Mouse (Mus musculus) intestine, embryonic 16.5 days (tissue): Measurements from ENCODE around the gene Zfhx3. TPM values are rescaled to one million over a fixed set of nuclear protein-coding genes. Genes with fewer than 3 reads are reported as not detected.

Experiments
- ATAC-seq: fragments of 200-750 bp; cut with Nextera tagmentation; 2 replicates; pipeline ENCODE4 v1.8.0; 2017; ENCODE audit warnings: moderate TSS enrichment, moderate library complexity
- H3K27ac ChIP-seq: fragments of 300-500 bp; sonication (generic); 2 replicates; pipeline ENCODE4 v1.5.1; 2014; ENCODE audit warnings: mild to moderate bottlenecking, low read length
- H3K27me3 ChIP-seq: fragments of 300-500 bp; sonication (generic); replicated peaks from 2 replicates; pipeline ENCODE4 v1.6.1; 2014; ENCODE audit warnings: low read length, control low read depth, mixed read lengths; ENCODE audit not compliant: control insufficient read depth, insufficient read depth
- H3K36me3 ChIP-seq: fragments of 300-500 bp; sonication (generic); 2 replicates; pipeline ENCODE4 v1.6.1; 2014; ENCODE audit warnings: low read length, control low read depth; ENCODE audit not compliant: control insufficient read depth, insufficient read depth
- H3K4me1 ChIP-seq: fragments of 300-500 bp; sonication (generic); 2 replicates; pipeline ENCODE4 v1.6.1; 2014; ENCODE audit warnings: low read length, control low read depth, mixed read lengths; ENCODE audit not compliant: control insufficient read depth, insufficient read depth
- H3K4me2 ChIP-seq: fragments of 300-500 bp; sonication (generic); 2 replicates; pipeline ENCODE4 v1.6.1; 2014; ENCODE audit warnings: low read depth, low read length, control low read depth
- H3K4me3 ChIP-seq: fragments of 300-500 bp; sonication (generic); 2 replicates; pipeline ENCODE4 v1.5.1; 2014; ENCODE audit warnings: mild to moderate bottlenecking, low read length
- H3K9ac ChIP-seq: fragments of 300-500 bp; sonication (generic); 2 replicates; pipeline ENCODE4 v1.6.1; 2014; ENCODE audit warnings: low read depth, low read length
- H3K9me3 ChIP-seq: fragments of 300-500 bp; sonication (generic); 2 replicates; pipeline ENCODE4 v1.6.1; 2016; ENCODE audit warnings: low read length, control low read depth; ENCODE audit not compliant: control insufficient read depth
- WGBS: fragments of 180-500 bp; shearing (Covaris S2); extraction: QIAGEN DNeasy Blood & Tissue Kit; methylation state at CpG from one replicate; pipeline ENCODE4 v1.1.7; 2014; 5-methylcytosine and 5-hydroxymethylcytosine counted together
- polyA plus RNA-seq: library from polyadenylated mRNA; unstranded; fragments of >200 nt; fragmentation: Nextera tagmentation; extraction: Ambion mirVana; gene quantifications from 2 replicates; pipeline ENCODE4 v1.2.1, GENCODE M21; 2015

Gene Zfhx3
- polyA plus RNA-seq, 1 experiment from 2014 or later, result 6.1 TPM

- WGBS, result 43% methylated on average over 10 of the region's 10 CpGs
- H3K9me3 ChIP-seq, result no peaks in the 10 kb centered on the region
- no peak overlapping the region for H3K27ac ChIP-seq
- no peak for ATAC-seq
- peaks cover 3% of the 10 kb centered on the region for H3K4me1 ChIP-seq
- H3K36me3 ChIP-seq, result no peaks in the 10 kb centered on the region
- H3K4me2 ChIP-seq, result no peak overlapping the region
- H3K27me3 ChIP-seq, result no peaks in the 10 kb centered on the region
- no peak overlapping the region for H3K9ac ChIP-seq
- no peak overlapping the region for H3K4me3 ChIP-seq
These were observed 38.2 kb downstream of the Zfhx3 start for GRCm38 (mm10) chr8:107980618-107981017.

- Histone ChIP-seq H3K27me3 (no peaks in the 10 kb centered on the region), H3K4me1 (no peaks in the 10 kb centered on the region), H3K9ac (no peak overlapping the region), H3K4me2 (no peak overlapping the region), H3K4me3 (no peak overlapping the region), H3K36me3 (no peaks in the 10 kb centered on the region), H3K9me3 (no peaks in the 10 kb centered on the region), H3K27ac (no peak overlapping the region)
- ATAC-seq, result no peak
- WGBS, result 79% methylated on average over 15 of the region's 15 CpGs
These were observed 44.2 kb downstream of the Zfhx3 start for GRCm38 (mm10) chr8:107986629-107987028.

- H3K27me3 ChIP-seq, result no peaks in the 10 kb centered on the region
- H3K27ac ChIP-seq, result no peak overlapping the region
- no peaks in the 10 kb centered on the region for H3K9me3 ChIP-seq
- H3K36me3 ChIP-seq, result no peaks in the 10 kb centered on the region
- no peak overlapping the region for H3K9ac ChIP-seq
- no peak overlapping the region for H3K4me3 ChIP-seq
- ATAC-seq, result no peak
- no peaks in the 10 kb centered on the region for H3K4me1 ChIP-seq
- 74% methylated on average over 10 of the region's 10 CpGs for WGBS
- no peak overlapping the region for H3K4me2 ChIP-seq
These were observed 56.4 kb downstream of the Zfhx3 start for GRCm38 (mm10) chr8:107998874-107999273.

GRCm38 (mm10) chr8:108011516-108011915 lies 69.1 kb downstream of the Zfhx3 start:
- 75% methylated on average over 11 of the region's 11 CpGs for WGBS

GRCm38 (mm10) chr8:108017727-108018126 lies 75.3 kb downstream of the Zfhx3 start:
- Histone ChIP-seq H3K4me3 (no peak overlapping the region), H3K4me2 (no peak overlapping the region), H3K27me3 (no peaks in the 10 kb centered on the region), H3K36me3 (no peaks in the 10 kb centered on the region), H3K27ac (no peak overlapping the region), H3K9ac (no peak overlapping the region), H3K4me1 (no peaks in the 10 kb centered on the region), H3K9me3 (no peaks in the 10 kb centered on the region)
- ATAC-seq, result no peak
- 73% methylated on average over 5 of the region's 5 CpGs for WGBS

More at GRCm38 (mm10) chr8:108011516-108011915, 69.1 kb downstream of the Zfhx3 start:
- Histone ChIP-seq H3K27ac (no peak overlapping the region), H3K36me3 (no peaks in the 10 kb centered on the region), H3K27me3 (no peaks in the 10 kb centered on the region), H3K9me3 (no peaks in the 10 kb centered on the region), H3K9ac (no peak overlapping the region), H3K4me3 (no peak overlapping the region), H3K4me2 (no peak overlapping the region), H3K4me1 (no peaks in the 10 kb centered on the region)
- no peak for ATAC-seq

- Histone ChIP-seq H3K9me3 (no peaks in the 10 kb centered on the region), H3K27me3 (no peaks in the 10 kb centered on the region), H3K4me3 (no peak overlapping the region), H3K36me3 (no peaks in the 10 kb centered on the region), H3K27ac (no peak overlapping the region), H3K9ac (no peak overlapping the region), H3K4me2 (no peak overlapping the region), H3K4me1 (no peaks in the 10 kb centered on the region)
- 64% methylated on average over 3 of the region's 3 CpGs for WGBS
- no peak for ATAC-seq
These were observed 77.2 kb downstream of the Zfhx3 start for GRCm38 (mm10) chr8:108019651-108020050.

GRCm38 (mm10) chr8:108022404-108022803 lies 80.0 kb downstream of the Zfhx3 start:
- ATAC-seq, result no peak
- no peak overlapping the region for H3K27ac ChIP-seq
- no peak overlapping the region for H3K9ac ChIP-seq
- H3K4me3 ChIP-seq, result no peak overlapping the region
- H3K4me2 ChIP-seq, result no peak overlapping the region
- WGBS, result 53% methylated on average over 4 of the region's 4 CpGs
- H3K36me3 ChIP-seq, result no peaks in the 10 kb centered on the region
- H3K9me3 ChIP-seq, result 0 out of 2 replicates have a peak, but pooled peaks cover 2% of the 10 kb centered on the region
- H3K4me1 ChIP-seq, result peaks cover 2% of the 10 kb centered on the region; the same call in 1 of the 2 replicates
- no peaks in the 10 kb centered on the region for H3K27me3 ChIP-seq

- Histone ChIP-seq H3K36me3 (no peaks in the 10 kb centered on the region), H3K4me2 (no peak overlapping the region), H3K4me1 (peaks cover 6% of the 10 kb centered on the region; the same call in 1 of the 2 replicates), H3K9ac (no peak overlapping the region), H3K9me3 (0 out of 2 replicates have a peak, but pooled peaks cover 2% of the 10 kb centered on the region), H3K27ac (no peak overlapping the region), H3K4me3 (no peak overlapping the region), H3K27me3 (no peaks in the 10 kb centered on the region)
- 54% methylated on average over 4 of the region's 4 CpGs for WGBS
- ATAC-seq, result no peak
These were observed 81.9 kb downstream of the Zfhx3 start for GRCm38 (mm10) chr8:108024331-108024730.

GRCm38 (mm10) chr8:108025249-108025648 lies 82.8 kb downstream of the Zfhx3 start:
- no peak overlapping the region for H3K4me3 ChIP-seq
- H3K9me3 ChIP-seq, result 0 out of 2 replicates have a peak, but pooled peaks cover 2% of the 10 kb centered on the region
- H3K27me3 ChIP-seq, result no peaks in the 10 kb centered on the region
- no peak overlapping the region for H3K4me2 ChIP-seq
- H3K27ac ChIP-seq, result no peak overlapping the region
- peaks cover 6% of the 10 kb centered on the region; the same call in 1 of the 2 replicates for H3K4me1 ChIP-seq
- ATAC-seq, result no peak
- H3K36me3 ChIP-seq, result no peaks in the 10 kb centered on the region
- WGBS, result 90% methylated on average over 2 of the region's 2 CpGs
- no peak overlapping the region for H3K9ac ChIP-seq
